Mouse (Mus musculus) stomach, postnatal 0 days (tissue): ENCODE data around the gene Rplp0. TPM values are rescaled to one million over a fixed set of nuclear protein-coding genes. Genes with fewer than 3 reads are reported as not detected.
"Not testable (repeated sequence)": the region's sequence is repeated elsewhere in the genome, so short reads cannot be mapped to it uniquely, and the experiment has no call there.

Source experiments
- ATAC-seq: fragments of 200-750 bp; cut with Nextera tagmentation; 2 replicates; pipeline ENCODE4 v1.8.0; 2017; ENCODE audit not compliant: low FRiP score, low TSS enrichment
- DNase-seq: peaks from one replicate; pipeline ENCODE4 v3.0.0-alpha.2; 2016; ENCODE audit warnings: low spot score
- H3K27ac ChIP-seq: fragments of 300-500 bp; sonication (generic); replicated peaks from 2 replicates; pipeline ENCODE4 v1.5.1; 2014; ENCODE audit warnings: mild to moderate bottlenecking, control low read depth
- H3K27me3 ChIP-seq: fragments of 300-500 bp; sonication (generic); 2 replicates; pipeline ENCODE4 v1.6.1; 2014; ENCODE audit warnings: low read length; ENCODE audit not compliant: control insufficient read depth, insufficient read depth
- H3K36me3 ChIP-seq: fragments of 300-500 bp; sonication (generic); 2 replicates; pipeline ENCODE4 v1.6.1; 2014; ENCODE audit warnings: low read length, mixed read lengths; ENCODE audit not compliant: control insufficient read depth, insufficient read depth
- H3K4me1 ChIP-seq: fragments of 300-500 bp; sonication (generic); replicated peaks from 2 replicates; pipeline ENCODE4 v1.6.1; 2014; ENCODE audit warnings: antibody characterized with exemption; ENCODE audit not compliant: control insufficient read depth, insufficient read depth
- H3K4me2 ChIP-seq: fragments of 300-500 bp; sonication (generic); replicated peaks from 2 replicates; pipeline ENCODE4 v1.6.1; 2014; ENCODE audit warnings: low read depth, mild to moderate bottlenecking, control low read depth, moderate library complexity
- H3K4me3 ChIP-seq: fragments of 300-500 bp; sonication (generic); 2 replicates; pipeline ENCODE4 v1.5.1; 2014; ENCODE audit warnings: low read depth, low read length, control low read depth
- H3K9ac ChIP-seq: fragments of 300-500 bp; sonication (generic); 2 replicates; pipeline ENCODE4 v1.6.1; 2014; ENCODE audit warnings: mild to moderate bottlenecking, low read length, control low read depth, mixed read lengths
- H3K9me3 ChIP-seq: fragments of 300-500 bp; sonication (generic); 2 replicates; pipeline ENCODE4 v1.6.1; 2016; ENCODE audit warnings: low read length; ENCODE audit not compliant: control insufficient read depth
- CTCF ChIP-seq: IDR thresholded peaks from 2 replicates; pipeline ENCODE4 v1.5.1; 2016; ENCODE audit warnings: antibody characterized with exemption, low read depth, mild to moderate bottlenecking, moderate library complexity
- EP300 ChIP-seq: optimal IDR thresholded peaks from 2 replicates; pipeline ENCODE3; 2016; ENCODE audit warnings: antibody characterized with exemption
- WGBS: fragments of 180-500 bp; shearing (Covaris S2); extraction: QIAGEN DNeasy Blood & Tissue Kit; methylation state at CpG from one replicate; pipeline ENCODE4 v1.1.7; 2014; 5-methylcytosine and 5-hydroxymethylcytosine counted together
- polyA plus RNA-seq: library from polyadenylated mRNA; unstranded; fragments of >200 nt; fragmentation: Nextera tagmentation; extraction: Ambion mirVana; gene quantifications from 2 replicates; pipeline ENCODE4 v1.2.1, GENCODE M21; 2015

Rplp0 gene
- polyA plus RNA-seq, 1 experiment from 2014 or later = 1,335 TPM

DNA sequence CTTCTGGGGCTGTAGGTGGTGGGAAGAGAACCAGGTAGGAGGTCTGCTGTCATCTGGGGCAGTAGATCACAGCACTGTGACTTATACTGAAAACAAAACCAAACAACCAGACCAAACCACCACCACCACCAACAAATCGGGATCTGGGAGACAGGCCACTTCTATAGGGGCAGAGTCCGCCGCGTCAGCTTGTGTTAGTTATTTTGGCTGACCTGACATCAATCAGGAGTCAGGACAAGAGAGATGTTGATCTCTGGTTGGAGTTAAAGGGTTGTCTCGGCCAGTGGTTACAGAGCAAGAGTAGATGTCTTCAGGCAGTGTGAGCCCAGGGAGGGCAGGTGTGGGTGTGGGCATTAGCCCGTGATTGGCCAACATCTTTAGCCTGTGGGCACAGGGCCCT lies 44.9 kb upstream of the Rplp0 start:
- ATAC-seq = no peak
- Histone ChIP-seq H3K27ac (peak overlapping the region; percentile 85), H3K27me3 (no peaks in the 10 kb centered on the region), H3K36me3 (no peaks in the 10 kb centered on the region), H3K9ac (0 out of 2 replicates have a peak overlapping the region, but pooled peaks have one; percentile 2), H3K9me3 (no peaks in the 10 kb centered on the region), H3K4me2 (peak overlapping the region; percentile 48; the same call in 1 of the 2 replicates), H3K4me3 (no peak overlapping the region), H3K4me1 (peaks cover 10% of the 10 kb centered on the region; the same call in 1 of the 2 replicates)
- no peak for DNase-seq
- TF ChIP-seq CTCF (no peak), EP300 (no peak)
- WGBS = 63% methylated on average over 6 of the region's 6 CpGs

DNA sequence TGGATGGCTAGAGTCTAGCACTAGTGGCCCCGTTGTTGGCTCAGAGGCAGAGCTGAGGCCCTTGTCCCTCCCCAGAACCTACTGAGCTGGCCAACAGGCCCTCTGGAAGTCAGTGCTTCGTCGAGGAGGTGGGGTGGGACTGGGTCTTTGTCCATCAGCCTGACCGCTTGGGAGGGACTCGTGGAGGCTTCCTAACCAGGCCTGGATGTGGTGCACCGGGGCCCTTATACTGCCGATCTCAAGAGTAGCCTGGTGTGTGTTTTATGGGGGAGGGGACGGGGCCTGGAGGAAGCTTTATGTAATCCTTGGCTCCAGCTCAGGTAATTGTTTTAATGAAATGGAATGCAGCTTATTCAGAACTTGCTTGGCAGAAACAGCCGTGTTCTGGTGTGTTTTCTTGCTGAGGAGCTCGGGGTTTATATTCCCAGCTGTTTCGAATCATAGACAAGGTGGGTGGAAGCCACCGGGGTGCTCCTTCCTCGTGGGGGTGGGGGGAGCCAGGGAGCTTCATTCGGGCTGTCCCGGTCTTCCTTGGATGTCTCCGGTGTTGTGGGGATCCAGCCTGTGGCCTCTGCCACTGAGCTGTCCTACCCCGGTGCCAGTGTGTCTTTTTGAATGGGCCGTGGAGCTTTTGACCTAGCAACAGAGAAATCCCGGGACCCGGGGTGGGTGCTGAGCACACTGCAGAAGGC lies 44.2 kb upstream of the Rplp0 start:
- 0 out of 2 replicates have a peak overlapping the region, but pooled peaks have one; percentile 2 for H3K9ac ChIP-seq
- H3K27me3 ChIP-seq = no peaks in the 10 kb centered on the region
- peak overlapping the region; percentile 85 for H3K27ac ChIP-seq
- no peak overlapping the region for H3K4me3 ChIP-seq
- peak; percentile 77 for ATAC-seq
- no peaks in the 10 kb centered on the region for H3K36me3 ChIP-seq
- H3K4me2 ChIP-seq = peak overlapping the region; percentile 48
- WGBS = 15% methylated on average over 20 of the region's 20 CpGs
- peaks cover 10% of the 10 kb centered on the region; the same call in 1 of the 2 replicates for H3K4me1 ChIP-seq
- H3K9me3 ChIP-seq = no peaks in the 10 kb centered on the region
- TF ChIP-seq EP300 (no peak), CTCF (no peak)
- DNase-seq = peak; percentile 70

DNA sequence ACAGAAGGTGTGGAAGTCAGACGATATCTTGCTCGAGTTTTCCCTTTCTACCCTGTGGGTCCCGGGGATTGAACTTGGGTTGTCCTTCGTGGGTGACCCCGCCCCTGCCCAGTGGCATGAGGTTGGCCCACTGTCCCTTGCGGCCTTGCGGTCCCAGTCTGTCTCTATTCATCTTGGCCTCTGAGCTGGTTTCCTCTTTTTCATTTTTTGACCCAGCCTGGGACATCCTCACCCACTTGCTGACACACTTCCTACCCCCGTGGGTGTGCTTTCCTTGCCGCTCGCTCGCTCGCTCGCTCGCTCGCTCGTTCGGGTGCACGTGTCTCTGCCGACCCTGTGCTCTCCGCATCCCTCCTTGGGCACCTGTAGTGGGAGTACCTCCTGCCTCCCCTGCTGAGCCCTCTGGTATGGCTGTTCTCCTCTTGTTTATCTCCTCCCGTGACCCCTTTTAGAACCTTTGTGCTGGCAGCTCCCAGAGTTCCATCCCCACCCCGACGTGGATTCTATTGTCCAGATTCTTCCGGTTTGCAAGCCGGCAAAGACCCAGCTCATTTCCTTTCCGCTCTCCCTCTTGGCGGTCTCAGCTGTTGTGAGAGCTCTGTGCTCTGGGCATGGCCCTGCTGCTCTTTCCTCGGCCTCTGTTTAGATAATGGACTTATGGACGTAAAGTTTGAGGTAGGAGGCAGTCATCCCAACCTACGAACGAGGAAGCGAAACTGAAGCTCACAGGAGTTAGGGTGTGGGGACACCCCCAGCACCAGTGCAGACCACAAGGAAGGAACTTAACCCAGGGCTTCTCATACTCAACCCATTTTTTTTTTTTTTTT lies 43.0 kb upstream of the Rplp0 start:
- WGBS = 75% methylated on average over 32 of the region's 32 CpGs
- no peaks in the 10 kb centered on the region for H3K9me3 ChIP-seq
- H3K4me3 ChIP-seq = no peak overlapping the region
- H3K4me2 ChIP-seq = no peak overlapping the region
- peaks cover 10% of the 10 kb centered on the region for H3K4me1 ChIP-seq
- DNase-seq = no peak
- no peak overlapping the region for H3K9ac ChIP-seq
- no peak for TF ChIP-seq CTCF
- TF ChIP-seq EP300 = no peak
- no peaks in the 10 kb centered on the region for H3K36me3 ChIP-seq
- H3K27me3 ChIP-seq = no peaks in the 10 kb centered on the region
- no peak; the same call in 1 of the 2 replicates for ATAC-seq
- peak overlapping the region; percentile 26; the same call in 1 of the 2 replicates for H3K27ac ChIP-seq

DNA sequence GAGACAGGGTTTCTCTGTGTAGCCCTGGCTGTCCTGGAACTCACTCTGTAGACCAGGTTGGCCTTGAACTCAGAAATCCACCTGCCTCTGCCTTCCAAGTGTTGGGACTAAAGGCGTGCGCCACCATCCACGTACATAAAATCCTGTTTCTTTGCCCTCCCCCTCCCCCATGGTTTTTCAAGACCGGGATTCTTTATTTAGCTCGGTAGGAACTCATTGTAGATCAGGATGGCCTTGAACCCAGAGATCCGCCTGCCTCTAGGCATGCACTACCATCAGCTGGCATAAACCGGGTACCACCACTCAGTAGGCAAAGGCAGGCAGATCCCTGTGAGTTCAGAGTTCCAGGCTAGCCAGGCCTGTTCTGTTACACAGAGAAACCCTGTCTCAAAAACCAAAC lies 42.4 kb upstream of the Rplp0 start:
- H3K4me3 ChIP-seq = no peak overlapping the region
- DNase-seq = no peak
- ATAC-seq = no peak
- H3K9ac ChIP-seq = no peak overlapping the region
- no peak overlapping the region for H3K4me2 ChIP-seq
- H3K27me3 ChIP-seq = no peaks in the 10 kb centered on the region
- no peak for TF ChIP-seq EP300
- no peak for TF ChIP-seq CTCF
- peaks cover 10% of the 10 kb centered on the region for H3K4me1 ChIP-seq
- WGBS = 90% methylated on average over 7 of the region's 7 CpGs
- H3K36me3 ChIP-seq = no peaks in the 10 kb centered on the region
- peak overlapping the region; percentile 26; the same call in 1 of the 2 replicates for H3K27ac ChIP-seq
- H3K9me3 ChIP-seq = no peaks in the 10 kb centered on the region

DNA sequence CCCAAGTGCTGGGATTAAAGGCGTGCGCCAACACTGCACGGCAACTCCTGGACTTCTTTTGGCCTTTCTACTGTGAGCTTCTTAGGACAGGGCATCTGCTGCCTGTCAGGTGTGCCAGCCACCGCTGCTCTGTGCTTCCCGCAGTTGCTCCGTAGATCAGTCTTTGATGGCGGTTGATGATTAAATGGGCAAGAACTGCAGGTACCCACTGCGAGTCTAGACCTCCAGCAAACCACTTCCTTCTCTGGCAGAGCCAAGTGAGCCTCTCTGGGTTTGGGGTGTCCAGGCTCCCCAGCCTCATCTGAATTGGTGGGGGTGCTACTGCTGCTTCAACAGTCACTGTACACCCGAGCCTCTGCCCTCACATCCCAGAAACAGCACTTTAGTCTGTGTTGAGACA lies 41.8 kb upstream of the Rplp0 start:
- no peaks in the 10 kb centered on the region for H3K9me3 ChIP-seq
- no peaks in the 10 kb centered on the region for H3K27me3 ChIP-seq
- 89% methylated on average over 9 of the region's 9 CpGs for WGBS
- H3K27ac ChIP-seq = no peak overlapping the region
- peaks cover 11% of the 10 kb centered on the region for H3K4me1 ChIP-seq
- ATAC-seq (no peak), DNase-seq (no peak)
- TF ChIP-seq CTCF (no peak), EP300 (no peak)
- no peaks in the 10 kb centered on the region for H3K36me3 ChIP-seq
- H3K4me2 ChIP-seq = no peak overlapping the region
- H3K9ac ChIP-seq = no peak overlapping the region
- H3K4me3 ChIP-seq = no peak overlapping the region

DNA sequence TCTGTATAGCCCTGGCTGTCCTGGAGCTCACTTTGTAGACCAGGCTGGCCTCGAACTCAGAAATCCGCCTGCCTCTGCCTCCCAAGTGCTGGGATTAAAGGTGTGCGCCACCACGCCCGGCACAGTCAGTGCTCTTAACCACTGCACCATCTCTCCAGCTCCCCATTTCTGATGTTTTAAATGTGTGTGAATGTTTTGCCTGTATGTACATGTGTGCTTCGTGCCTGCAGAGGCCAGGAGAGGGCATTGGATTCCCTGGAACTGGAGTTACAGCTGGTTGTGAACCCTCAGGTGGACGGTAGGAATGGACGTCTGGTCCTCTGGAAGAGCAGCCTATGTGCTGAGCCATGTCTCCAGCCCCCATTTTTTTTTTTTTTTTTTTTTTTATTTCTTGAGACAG lies 41.1 kb upstream of the Rplp0 start:
- H3K9ac ChIP-seq, ATAC-seq, H3K4me3 ChIP-seq, H3K9me3 ChIP-seq, DNase-seq, H3K36me3 ChIP-seq, H3K27ac ChIP-seq, H3K27me3 ChIP-seq, H3K4me2 ChIP-seq: not testable (repeated sequence)
- 93% methylated on average over 6 of the region's 8 CpGs for WGBS
- peaks cover 12% of the 10 kb centered on the region for H3K4me1 ChIP-seq
